Mouse (Mus musculus) limb, embryonic 11.5 days (tissue): ENCODE results near the gene Pus7l. TPM values are rescaled to one million over a fixed set of nuclear protein-coding genes. Genes with fewer than 3 reads are reported as not detected.

Source experiments
- ATAC-seq: fragments of 200-750 bp; cut with Nextera tagmentation; 2 replicates; pipeline ENCODE4 v1.8.0; 2017; ENCODE audit warnings: low read depth; ENCODE audit not compliant: insufficient number of reproducible peaks, low FRiP score, low TSS enrichment
- DNase-seq: peaks from one replicate; pipeline ENCODE4 v3.0.0-alpha.2; 2015; ENCODE audit warnings: low spot score
- H3K27ac ChIP-seq: fragments of 300-500 bp; sonication (generic); replicated peaks from 2 replicates; pipeline ENCODE4 v1.5.1; 2014; ENCODE audit warnings: low read depth, mild to moderate bottlenecking, low read length
- H3K27me3 ChIP-seq: fragments of 300-500 bp; sonication (generic); 2 replicates; pipeline ENCODE4 v1.6.1; 2014; ENCODE audit warnings: mild to moderate bottlenecking, low read length, mixed read lengths; ENCODE audit not compliant: control insufficient read depth, insufficient read depth
- H3K36me3 ChIP-seq: fragments of 300-500 bp; sonication (generic); 2 replicates; pipeline ENCODE4 v1.6.1; 2014; ENCODE audit warnings: mild to moderate bottlenecking, low read length, moderate library complexity, mixed read lengths; ENCODE audit not compliant: control insufficient read depth, insufficient read depth
- H3K4me1 ChIP-seq: fragments of 300-500 bp; sonication (generic); 2 replicates; pipeline ENCODE4 v1.6.1; 2014; ENCODE audit warnings: low read length, mixed read lengths; ENCODE audit not compliant: control insufficient read depth, insufficient read depth
- H3K4me2 ChIP-seq: fragments of 300-500 bp; sonication (generic); 2 replicates; pipeline ENCODE4 v1.6.1; 2014; ENCODE audit warnings: low read depth, mild to moderate bottlenecking, moderate library complexity; ENCODE audit not compliant: severe bottlenecking
- H3K4me3 ChIP-seq: fragments of 300-500 bp; sonication (generic); 2 replicates; pipeline ENCODE4 v1.5.1; 2014; ENCODE audit warnings: low read depth, low read length
- H3K9ac ChIP-seq: fragments of 300-500 bp; sonication (generic); 2 replicates; pipeline ENCODE4 v1.6.1; 2014; ENCODE audit warnings: mild to moderate bottlenecking, low read length
- H3K9me3 ChIP-seq: fragments of 300-500 bp; sonication (generic); 2 replicates; pipeline ENCODE4 v1.6.1; 2016; ENCODE audit warnings: low read length; ENCODE audit not compliant: control insufficient read depth
- WGBS: fragments of 180-500 bp; shearing (Covaris S2); extraction: QIAGEN DNeasy Blood & Tissue Kit; methylation state at CpG from one replicate; pipeline ENCODE4 v1.1.7; 2014; 5-methylcytosine and 5-hydroxymethylcytosine counted together
- polyA plus RNA-seq: library from polyadenylated mRNA; unstranded; fragments of >200 nt; fragmentation: Nextera tagmentation; extraction: Ambion mirVana; gene quantifications from 2 replicates; pipeline ENCODE4 v1.2.1, GENCODE M21; 2014

The Pus7l gene
- 9.0 and 10.3 TPM in 2 replicates for polyA plus RNA-seq

DNA sequence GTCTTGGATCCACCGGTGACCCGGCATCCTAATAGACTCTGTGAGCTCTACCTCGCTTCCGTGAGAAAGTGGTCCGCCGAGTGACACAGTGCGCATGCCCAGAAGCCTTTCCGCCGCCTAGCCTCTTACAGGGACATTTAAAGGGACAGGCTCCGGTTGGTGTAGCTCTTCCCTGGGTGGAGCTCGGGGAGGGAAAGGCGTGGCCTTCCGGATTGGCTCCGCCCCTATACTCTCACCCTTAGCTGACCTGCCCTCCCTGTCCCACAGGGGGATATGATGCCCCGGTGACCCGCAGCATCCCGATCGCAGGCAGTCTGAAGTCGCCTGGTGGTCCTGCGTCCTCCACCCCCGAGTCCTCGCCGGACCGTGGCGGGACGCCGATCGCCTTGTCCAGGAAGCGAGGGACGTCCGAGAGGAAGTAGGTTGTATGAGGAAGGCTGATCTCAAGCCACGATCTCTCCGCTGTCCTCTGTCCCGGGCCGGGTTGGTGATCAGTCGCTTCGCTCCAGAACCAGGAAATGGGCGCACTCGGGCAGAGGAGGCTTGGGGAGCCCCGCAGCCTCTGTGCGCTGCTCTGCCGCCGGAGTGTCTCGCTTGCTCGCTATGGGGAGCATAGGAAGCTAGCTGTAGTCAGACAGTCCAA lies at the start of gene Pus7l, which contains the start of gene Irak4:
TSS of gene Pus7l (minus strand) at position 139 of the 643 bp plus-strand sequence.
TSS of gene Irak4 (plus strand) at position 235 of the 643 bp plus-strand sequence.
- Histone ChIP-seq H3K9ac (peak within 1 kb of the TSS; percentile 67), H3K27ac (no peak within 1 kb of the TSS), H3K4me3 (peak within 1 kb of the TSS; percentile 85), H3K9me3 (no peaks in the 10 kb centered on the region), H3K4me2 (peak within 1 kb of the TSS; percentile 56), H3K27me3 (no peaks in the 10 kb centered on the region), H3K4me1 (peaks cover 2% of the 10 kb centered on the region; the same call in 1 of the 2 replicates), H3K36me3 (no peaks in the 10 kb centered on the region)
- 1% methylated on average over 45 of the region's 45 CpGs for WGBS
- DNase-seq (peak; percentile 95), ATAC-seq (peak; percentile 99)

DNA sequence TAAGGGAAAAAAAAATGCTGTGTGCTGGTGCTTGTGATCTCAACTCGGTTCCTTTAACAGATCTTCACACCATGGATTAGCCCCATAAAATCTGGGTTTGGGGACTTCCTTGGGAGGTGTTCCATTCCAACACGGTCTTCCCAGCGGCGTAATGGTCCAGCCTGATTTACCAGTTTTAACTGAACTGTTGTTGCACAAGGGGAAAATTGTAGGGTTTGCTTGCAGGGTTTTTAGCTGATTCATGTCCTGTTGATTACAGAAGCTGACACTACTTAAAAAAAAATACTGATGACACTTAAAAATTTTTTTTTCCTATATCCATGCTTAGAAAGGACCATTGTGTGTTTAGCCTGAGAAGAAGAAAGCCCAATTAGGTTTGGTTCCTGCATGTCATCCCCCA lies 48.0 kb upstream of the Pus7l start:
- ATAC-seq (no peak), DNase-seq (no peak)
- Histone ChIP-seq H3K27me3 (no peaks in the 10 kb centered on the region), H3K4me3 (no peak overlapping the region), H3K4me2 (no peak overlapping the region), H3K27ac (no peak overlapping the region), H3K36me3 (no peaks in the 10 kb centered on the region), H3K9me3 (no peaks in the 10 kb centered on the region), H3K4me1 (no peaks in the 10 kb centered on the region), H3K9ac (no peak overlapping the region)
- WGBS, result 54% methylated on average over 4 of the region's 4 CpGs

DNA sequence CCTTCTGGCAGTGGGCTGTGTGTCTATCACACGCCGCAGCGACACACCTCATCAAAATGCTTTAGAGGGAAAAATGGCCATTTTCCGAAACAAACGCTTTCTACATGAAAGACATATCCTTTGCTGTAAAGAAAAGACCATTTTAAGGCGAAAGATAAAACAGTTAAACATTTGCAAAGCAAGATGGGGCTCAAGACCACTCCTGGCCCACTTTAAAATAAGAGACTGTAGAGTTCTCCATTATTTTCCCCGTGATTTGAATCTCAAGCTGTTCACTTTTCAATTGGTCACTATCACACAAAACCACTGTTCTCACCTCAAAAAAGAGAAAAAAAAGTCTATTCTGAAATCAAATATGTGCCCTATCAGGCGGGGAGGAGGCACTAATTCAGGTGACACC lies 46.7 kb upstream of the Pus7l start:
- H3K27ac ChIP-seq, result no peak overlapping the region
- WGBS, result 16% methylated on average over 8 of the region's 8 CpGs
- H3K36me3 ChIP-seq, result peaks cover 2% of the 10 kb centered on the region; the same call in 1 of the 2 replicates
- peak; percentile 7; the same call in 1 of the 2 replicates for ATAC-seq
- H3K4me2 ChIP-seq, result peak overlapping the region; percentile 64; the same call in 1 of the 2 replicates
- H3K9me3 ChIP-seq, result no peaks in the 10 kb centered on the region
- H3K9ac ChIP-seq, result no peak overlapping the region
- peak overlapping the region; percentile 95; the same call in 1 of the 2 replicates for H3K4me3 ChIP-seq
- H3K27me3 ChIP-seq, result no peaks in the 10 kb centered on the region
- H3K4me1 ChIP-seq, result no peaks in the 10 kb centered on the region
- no peak for DNase-seq

DNA sequence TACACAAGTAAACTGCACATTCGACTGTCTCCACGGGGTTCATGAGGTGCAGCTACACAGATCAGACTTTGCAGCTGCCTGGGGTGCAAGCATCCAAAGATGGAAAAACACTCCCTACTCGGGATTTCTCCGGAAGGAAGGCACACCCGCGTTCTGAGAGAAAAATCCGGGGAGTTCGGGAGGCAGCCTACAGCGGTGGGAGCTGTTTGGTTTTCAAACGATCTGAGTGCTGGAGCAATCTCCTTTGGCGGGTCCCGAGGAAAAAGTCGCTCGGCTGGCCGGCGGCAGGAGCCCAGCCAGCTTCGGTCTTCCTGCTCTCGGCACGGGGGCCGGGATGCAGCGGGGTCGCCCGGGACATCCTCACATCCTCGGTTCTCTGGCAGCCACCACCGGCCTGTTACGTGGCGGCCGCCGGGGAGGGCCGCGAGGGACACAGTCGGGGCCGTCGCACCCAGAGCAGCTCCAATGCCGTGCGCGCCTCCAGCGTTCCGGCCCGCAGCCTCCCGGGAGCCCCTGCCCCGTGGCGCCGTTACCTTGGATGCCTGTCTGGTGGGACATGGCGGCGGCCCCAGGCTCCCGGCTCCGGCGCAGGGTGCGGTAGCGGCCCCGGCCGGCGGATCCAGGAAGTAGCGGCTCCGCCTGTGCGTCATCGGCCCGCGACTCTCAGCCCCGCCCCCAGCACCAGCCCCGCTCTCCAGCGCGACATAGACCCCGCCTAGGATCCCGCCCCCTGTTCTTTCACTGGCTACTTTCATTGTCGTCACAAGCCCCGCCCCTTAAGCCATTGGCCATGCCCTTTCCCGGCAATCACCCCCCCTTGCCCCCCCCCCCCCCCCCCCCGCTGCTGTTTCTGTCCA lies 46.1 kb upstream of the Pus7l start, which contains the start of gene Twf1:
TSS of gene Twf1 (minus strand) at position 671 of the 857 bp plus-strand sequence.
- H3K4me3 ChIP-seq, result peak within 1 kb of the TSS; percentile 95
- peak within 1 kb of the TSS; percentile 87 for H3K9ac ChIP-seq
- no peaks in the 10 kb centered on the region for H3K4me1 ChIP-seq
- no peaks in the 10 kb centered on the region for H3K27me3 ChIP-seq
- peaks cover 4% of the 10 kb centered on the region; the same call in 1 of the 2 replicates for H3K36me3 ChIP-seq
- ATAC-seq, result peak; percentile 99
- H3K27ac ChIP-seq, result no peak within 1 kb of the TSS; the same call in 1 of the 2 replicates
- peak; percentile 98 for DNase-seq
- WGBS, result under 1% methylated on average over 66 of the region's 70 CpGs
- no peaks in the 10 kb centered on the region for H3K9me3 ChIP-seq
- peak within 1 kb of the TSS; percentile 64 for H3K4me2 ChIP-seq

DNA sequence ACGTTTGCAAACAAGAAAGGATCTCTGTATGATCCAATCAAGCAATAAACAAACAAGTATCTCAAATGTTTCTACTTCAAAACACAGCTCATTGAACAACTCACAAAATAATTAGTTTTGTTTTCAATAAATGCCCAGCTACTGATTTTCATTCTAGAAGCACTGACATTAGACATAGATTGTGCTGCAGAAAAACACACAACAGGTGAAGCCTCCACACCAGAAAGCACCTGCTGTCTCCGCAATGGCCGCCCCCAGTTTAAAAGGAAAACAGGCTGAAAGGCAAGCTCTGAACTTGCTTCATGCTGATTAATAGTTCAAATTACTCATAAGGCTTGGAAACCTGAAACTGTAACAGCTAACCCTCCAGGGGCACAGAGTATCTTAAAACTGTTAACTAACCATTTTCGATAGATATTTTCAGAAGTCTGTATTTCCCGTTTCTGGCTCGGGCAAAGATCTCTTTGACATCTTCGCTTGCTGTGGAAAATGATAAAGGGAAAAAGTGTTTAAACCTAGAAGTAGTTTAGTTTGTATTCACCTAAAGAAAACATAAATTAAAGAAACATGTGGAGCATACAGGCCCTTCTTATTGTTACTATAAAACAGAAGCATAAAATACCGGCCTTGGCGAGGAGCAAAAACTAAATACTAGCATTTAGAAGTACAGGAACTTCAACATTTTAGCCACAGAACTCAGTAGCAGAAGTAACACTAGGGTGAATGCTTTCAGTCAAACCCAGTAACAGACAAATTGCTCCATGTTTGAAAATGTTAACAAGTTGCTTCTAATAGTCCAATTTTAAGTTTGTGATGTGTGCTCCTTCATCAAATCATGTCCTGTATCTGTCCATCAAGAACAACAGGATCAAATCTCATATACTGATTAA lies 44.7 kb upstream of the Pus7l start:
- Histone ChIP-seq H3K36me3 (peaks cover 8% of the 10 kb centered on the region; the same call in 1 of the 2 replicates), H3K4me3 (no peak overlapping the region), H3K9ac (no peak overlapping the region), H3K27me3 (no peaks in the 10 kb centered on the region), H3K9me3 (no peaks in the 10 kb centered on the region), H3K4me2 (peak overlapping the region; percentile 17; the same call in 1 of the 2 replicates), H3K4me1 (no peaks in the 10 kb centered on the region), H3K27ac (no peak overlapping the region)
- ATAC-seq, result no peak
- 80% methylated on average over 9 of the region's 9 CpGs for WGBS
- DNase-seq, result no peak

DNA sequence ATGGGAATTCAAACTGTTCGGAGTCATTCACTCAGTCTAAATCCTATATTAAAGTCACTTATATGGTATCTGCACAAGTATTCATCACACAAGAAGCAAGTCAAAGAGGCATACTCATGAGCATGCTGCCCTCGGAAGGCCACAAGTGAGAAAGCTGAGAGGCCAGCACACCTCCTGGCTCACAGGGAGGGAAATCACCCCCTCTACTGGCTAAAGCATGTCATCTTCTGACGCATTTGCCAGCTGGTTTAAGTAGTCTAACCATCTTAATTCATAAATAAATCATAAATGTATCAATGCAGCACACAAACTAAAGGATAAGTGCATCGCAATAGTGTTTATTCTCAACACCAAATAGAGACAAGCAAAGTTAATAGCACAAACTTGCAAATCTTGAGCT lies 41.4 kb upstream of the Pus7l start:
- WGBS, result 97% methylated on average over 4 of the region's 4 CpGs
- H3K4me2 ChIP-seq, result no peak overlapping the region
- no peak overlapping the region for H3K4me3 ChIP-seq
- no peak for ATAC-seq
- no peak overlapping the region for H3K27ac ChIP-seq
- H3K4me1 ChIP-seq, result no peaks in the 10 kb centered on the region
- H3K27me3 ChIP-seq, result no peaks in the 10 kb centered on the region
- H3K36me3 ChIP-seq, result peaks cover 17% of the 10 kb centered on the region; the same call in 1 of the 2 replicates
- no peak overlapping the region for H3K9ac ChIP-seq
- no peak for DNase-seq
- no peaks in the 10 kb centered on the region for H3K9me3 ChIP-seq

DNA sequence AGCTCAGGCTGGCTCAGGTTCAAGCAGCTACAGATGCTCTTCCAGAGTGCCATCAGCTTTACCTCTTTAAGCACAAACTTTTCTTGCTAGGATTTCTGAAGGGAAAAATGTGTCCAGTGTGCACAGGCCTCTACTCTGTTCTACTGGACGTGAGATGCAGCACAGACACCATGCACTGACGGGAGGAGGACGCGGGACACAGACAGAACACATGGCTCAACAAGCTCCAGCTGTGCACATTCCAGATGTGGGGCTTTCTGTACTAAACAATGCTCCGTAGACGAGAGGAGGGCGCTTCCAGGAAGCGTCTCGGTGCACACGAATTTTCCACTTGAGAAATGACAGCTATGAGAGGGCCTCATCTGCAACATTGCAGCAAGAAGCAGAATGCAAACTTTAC lies 39.8 kb upstream of the Pus7l start:
- 89% methylated on average over 10 of the region's 10 CpGs for WGBS
- Histone ChIP-seq H3K27me3 (no peaks in the 10 kb centered on the region), H3K27ac (no peak overlapping the region), H3K9me3 (no peaks in the 10 kb centered on the region), H3K9ac (no peak overlapping the region), H3K4me1 (no peaks in the 10 kb centered on the region), H3K36me3 (peaks cover 17% of the 10 kb centered on the region; the same call in 1 of the 2 replicates), H3K4me3 (no peak overlapping the region), H3K4me2 (no peak overlapping the region)
- DNase-seq (no peak), ATAC-seq (no peak)
